Mouse (Mus musculus) cerebellum, postnatal 14 days (tissue): ENCODE measurements around the gene Ebf1.

Experiments used
- DNase-seq, 2 experiments: peaks; one replicate each; pipeline ENCODE4 v3.0.0; 2021; ENCODE audit warnings: mixed read lengths in 2 of 2

Ebf1 gene

DNA sequence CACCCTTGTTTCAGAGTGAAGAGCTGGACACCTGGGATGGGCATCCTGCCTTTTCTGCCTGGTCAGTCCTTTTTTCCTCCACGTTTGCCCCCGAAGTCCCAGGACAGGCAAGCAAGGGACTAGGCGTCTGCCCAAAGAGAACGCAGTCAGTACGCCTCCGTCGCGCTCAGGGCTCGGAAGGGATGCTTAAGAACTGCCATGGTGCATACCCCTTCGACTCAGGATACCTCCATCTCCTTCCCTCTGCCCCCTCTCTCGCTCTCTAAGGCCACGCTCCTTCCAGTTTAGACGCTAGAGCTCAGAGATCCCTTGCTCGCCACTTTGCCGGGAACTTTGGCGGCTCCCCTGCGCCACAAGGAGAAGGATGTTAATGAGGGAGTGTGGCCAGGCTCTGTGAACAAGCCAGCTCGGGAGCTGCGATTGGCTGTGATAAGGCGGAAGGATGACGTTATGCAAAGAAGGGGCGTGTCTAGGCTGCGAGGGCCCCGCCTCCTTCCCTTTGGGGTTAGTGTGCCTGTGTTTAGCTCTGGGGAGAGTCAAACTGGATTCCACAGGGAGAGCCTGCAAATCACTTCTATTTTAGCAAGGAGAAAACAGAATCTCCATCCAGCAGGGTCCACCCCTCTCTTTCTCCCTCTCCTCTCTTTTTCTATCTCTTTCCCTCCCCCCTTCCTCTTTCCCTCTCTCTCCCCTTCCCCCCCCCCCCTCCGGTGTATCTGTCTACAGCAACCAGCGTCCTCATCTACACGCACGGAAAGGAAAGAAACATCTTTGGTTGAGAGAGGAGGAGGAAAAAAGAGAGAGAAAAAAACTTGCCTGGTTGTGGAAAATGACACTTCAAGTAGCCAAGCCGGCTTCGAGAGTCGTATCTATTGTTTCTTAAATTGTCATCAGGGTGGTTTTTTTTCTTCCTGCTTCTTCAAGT, at the start of gene Ebf1:
TSS of gene Ebf1 (plus strand) at position 530 of the 925 bp plus-strand sequence.
- peak; percentile 93 to 96 for DNase-seq

DNA sequence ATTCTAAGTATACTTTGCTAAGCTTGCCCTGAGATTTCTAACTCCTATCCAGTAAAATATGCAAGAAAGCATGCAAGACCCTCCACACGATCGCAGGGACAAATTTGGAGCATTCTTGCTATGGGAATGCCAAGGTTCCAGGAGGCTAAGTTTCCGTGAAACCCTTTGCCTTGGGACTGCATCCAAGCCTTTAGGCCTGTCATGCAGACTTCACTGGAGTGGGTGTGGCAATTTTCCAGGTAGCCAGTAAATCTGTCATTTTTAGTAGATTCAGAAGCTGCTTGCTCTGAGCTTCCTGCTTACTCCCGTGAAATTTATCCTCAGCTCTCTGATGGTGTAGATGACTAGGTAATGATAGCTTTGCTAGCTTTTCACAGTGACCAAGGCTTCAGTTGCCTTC, 46.8 kb upstream of the Ebf1 start:
- peak; percentile 61 to 75 for DNase-seq

DNA sequence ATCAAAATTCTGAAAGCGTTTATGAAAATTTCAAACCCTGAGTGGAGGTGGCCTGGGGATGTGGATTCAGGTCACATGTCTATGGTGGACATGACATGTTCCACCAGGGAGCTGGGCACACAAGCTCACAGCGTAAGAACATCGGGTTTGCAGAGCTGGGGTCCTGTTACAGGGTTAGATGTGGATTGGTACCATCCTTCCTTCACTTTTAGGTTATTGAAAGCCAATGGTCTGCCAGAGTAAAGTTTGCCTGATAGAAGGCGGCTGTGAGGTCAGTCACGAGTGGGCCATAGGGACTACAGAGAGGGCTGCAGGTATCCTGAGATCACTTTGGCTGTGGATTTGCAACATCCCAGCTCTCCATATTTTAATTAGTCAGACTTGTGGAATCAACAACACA, 44.3 kb upstream of the Ebf1 start:
- DNase-seq = no peak

DNA sequence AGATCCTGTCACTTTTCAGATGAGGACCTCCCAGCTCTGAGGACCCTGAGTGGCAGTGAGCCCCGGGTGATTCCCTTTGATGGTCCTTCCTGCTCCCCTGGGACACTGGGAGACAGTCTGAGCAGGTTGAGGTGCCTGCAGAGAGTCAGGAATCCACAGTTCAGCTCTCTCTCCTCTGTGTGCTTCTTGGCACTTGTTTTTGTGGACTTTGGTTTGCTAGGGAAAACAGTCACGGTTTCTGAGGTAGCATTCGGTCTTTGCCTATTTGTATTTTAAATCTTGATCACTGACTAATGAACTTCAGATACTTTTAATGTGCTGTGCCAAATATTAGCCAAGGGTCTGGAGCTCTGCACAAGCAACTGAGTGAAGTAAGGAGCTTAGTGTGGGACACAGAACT, 43.7 kb upstream of the Ebf1 start:
- DNase-seq = no peak

- no peak for DNase-seq
Observed at GRCm38 (mm10) chr11:44574391-44574790, 42.7 kb upstream of the Ebf1 start.

GRCm38 (mm10) chr11:44574820-44575219, 42.3 kb upstream of the Ebf1 start:
- DNase-seq = no peak

- DNase-seq = no peak
Observed at GRCm38 (mm10) chr11:44577911-44578310, 39.2 kb upstream of the Ebf1 start.

- peak; percentile 47 to 49 for DNase-seq
Observed at GRCm38 (mm10) chr11:44581277-44581683, 35.8 kb upstream of the Ebf1 start.

DNA sequence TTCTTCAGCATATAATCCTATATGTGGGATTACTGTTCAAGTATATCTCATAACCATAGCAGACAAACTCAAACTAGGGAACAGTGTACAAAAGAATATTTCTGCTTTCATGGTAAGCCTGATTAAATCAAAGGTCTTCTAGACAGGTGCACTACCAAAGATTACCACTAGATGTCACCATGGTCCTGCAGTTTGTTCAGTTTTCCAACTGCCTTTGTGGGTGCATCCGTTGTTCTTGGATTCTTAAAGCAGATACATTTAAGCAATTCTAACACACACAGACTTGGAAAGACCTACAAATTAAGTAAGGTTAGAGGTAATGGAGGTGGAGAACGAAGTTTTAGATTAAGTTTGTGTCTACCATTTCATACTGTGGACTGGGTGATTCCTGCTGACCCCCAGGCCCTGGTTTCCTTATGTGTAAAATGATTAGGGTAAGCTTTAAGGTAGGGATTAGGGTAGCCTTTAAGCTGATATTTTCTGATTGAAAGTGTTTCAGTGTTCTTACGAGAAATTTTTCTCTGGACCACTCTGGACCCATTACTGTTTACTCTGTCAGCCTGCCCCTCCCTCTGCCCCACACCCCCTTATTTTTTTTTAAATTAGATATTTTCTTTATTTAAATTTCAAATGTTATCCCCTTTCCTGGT, 30.9 kb upstream of the Ebf1 start:
- DNase-seq = peak; percentile 89 to 92

DNA sequence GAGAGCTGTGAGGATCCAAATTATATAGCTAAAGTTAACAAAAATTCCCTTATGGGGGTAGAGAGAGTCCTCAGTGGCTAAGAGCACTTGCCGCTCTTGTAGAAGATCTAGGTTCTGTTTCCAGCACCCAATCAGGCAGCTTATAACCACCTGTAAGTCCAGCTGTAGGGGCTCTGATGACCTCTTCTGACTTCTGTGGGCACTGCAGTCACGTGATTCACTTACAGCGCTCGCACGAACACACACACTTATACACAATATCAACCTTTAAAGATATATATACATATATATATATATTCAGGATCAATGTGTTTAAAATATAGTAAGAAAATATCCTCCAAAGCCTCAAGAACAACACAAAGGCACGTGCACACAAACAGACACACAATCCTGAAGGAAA, 24.1 kb upstream of the Ebf1 start:
- no peak for DNase-seq

DNA sequence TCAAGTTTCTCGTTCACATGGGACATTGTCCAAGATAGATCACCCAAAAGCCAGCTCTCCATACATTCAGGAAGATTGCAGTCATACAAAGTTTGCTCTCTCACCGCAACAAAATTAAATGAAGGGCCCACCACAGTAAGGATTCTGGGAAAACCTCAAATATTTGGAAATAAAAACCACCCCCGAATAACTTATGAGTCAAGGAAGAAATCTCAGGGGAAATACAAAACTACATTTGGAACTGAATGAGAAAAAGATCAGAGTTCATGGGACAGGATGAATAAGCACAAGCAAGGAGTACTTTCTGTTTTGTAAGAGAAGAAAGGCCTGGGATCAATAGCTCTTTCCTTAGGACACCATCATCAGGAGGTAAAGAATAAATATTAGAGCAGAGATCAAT, 22.3 kb upstream of the Ebf1 start:
- DNase-seq = no peak

DNA sequence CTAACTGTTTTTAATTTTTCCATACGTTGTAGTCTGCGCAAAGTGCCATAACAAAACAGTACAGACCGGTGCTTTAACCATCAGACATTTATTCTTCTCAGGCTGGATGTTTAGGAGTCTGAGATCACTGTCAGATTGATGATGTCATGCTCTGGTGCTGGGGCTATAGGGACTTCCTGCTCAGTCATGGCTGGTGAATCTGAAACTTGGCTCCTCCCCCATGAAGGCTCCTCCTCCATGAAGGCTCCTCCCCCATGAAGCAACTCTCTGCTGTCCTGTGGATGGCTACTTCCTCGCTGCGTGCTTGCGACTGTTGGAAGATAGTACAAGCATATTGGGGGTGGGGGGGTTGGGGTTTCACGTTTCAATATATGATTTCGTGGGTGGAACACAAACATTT, 10.2 kb upstream of the Ebf1 start:
- no peak for DNase-seq

DNA sequence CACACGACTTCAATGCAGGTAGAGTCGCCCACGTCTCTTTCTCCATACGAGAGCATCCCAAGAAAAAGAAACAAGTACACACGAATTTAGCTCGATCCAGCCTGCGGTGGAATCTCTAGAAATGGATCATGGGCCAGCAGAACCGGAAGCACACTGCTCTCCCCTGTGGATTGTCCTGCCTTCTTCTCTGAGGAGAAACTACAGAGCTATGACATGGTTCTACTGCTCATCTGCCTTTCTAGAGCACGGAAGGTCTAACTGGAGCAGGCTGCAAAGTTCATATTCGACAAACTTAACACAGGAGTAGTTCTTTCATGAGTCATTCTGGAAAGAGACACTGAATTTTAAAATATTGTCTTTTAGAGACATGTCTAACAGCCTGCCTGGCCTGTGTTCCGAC, 8.5 kb upstream of the Ebf1 start:
- DNase-seq = no peak

GRCm38 (mm10) chr11:44610971-44611781, 5.9 kb upstream of the Ebf1 start:
- DNase-seq = peak; percentile 97 to 98

DNA sequence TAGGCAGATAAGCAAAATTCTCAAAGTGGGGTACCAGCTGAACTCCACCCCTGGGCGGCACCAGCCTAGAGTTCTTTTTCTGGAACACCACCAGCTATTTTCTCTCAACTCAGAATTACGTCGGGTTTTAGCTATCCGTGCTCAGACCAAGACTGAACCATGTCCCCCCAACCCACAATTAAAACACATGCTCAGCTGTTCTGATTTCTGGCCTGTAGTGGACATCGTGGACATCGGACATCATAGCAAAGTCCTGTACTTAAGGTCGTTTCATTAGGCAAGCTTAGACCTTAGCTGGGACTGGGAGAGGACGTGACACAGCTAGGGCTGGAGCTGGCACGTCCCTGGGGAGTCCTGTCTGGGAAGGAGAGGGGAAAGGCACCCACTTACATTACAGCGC, 5.0 kb upstream of the Ebf1 start:
- no peak for DNase-seq

DNA sequence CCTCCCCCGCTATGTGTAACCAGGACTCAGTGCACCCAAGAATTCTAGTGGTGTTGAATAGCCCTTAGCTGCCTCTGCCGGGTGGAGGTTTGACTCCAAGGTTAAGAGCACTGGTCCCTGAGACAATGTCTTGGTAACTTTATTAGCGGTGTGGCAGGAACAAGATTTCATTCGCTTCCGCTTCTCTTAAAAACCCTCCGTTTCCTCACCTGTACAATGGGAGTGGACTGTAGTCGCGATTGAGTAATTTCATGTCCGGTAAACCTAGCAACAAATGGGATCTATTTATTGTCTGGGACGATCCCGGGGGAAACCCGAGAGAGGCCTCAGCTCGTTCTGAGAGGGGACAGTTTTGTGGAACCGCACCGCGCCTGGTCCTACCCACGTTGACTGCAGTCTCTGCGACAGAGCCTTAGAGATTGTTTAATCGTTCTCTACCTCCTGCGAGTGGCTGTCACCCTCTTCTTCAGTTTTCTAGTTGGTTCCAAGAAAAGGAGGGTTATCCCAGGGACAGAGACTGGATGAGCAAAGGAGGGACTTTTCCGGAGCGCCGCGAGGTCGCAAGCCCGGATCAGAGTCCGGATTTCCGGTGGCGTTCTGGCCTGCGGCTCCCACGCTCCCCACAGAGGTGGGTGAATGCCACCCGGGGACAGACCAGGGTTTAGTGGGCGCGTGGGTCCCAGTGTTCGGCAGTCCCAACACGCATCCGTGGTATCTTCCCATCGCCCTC, 4.3 kb upstream of the Ebf1 start:
- peak in 1 of 2 experiments; percentile 22 for DNase-seq

DNA sequence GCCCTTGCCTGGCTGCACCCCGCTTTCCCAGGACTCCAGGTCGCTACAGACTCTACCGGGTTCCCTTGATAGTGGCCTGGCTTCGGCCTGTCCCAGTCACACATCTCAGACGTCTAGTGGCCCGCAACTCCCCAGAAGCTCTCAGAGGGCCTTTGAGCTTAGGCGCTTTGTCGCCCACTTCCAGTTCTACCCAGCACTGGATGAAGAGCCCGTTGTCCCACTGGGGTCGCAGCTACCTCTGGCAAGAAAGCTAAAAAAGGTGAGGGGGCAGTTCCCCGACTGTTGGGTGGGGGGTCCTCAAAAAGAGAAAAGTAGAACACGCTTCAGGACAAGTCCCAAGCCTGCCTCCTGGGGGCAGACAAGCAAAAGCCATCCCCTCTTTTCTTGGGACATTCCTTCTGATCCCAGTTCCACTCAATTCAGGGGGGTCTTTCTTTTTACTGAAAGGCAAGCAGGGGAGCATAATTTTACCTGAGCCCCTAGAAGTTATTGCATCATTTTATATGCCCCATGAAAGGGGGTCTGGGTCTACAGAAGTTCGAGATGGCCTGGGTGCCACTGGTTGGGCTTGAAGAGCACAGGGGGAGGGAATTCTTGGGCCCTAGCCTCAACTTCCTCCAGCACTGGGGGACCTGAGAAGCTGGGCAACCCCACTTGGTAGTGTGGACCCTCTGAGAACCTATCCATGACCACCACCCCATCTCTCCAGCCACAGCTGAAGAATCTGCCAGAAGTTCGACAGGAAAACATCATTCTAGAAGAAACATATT, 3.5 kb upstream of the Ebf1 start:
- peak in 1 of 2 experiments; percentile 39 for DNase-seq

GRCm38 (mm10) chr11:44616078-44616787, 884 bp upstream of the Ebf1 start:
- no peak for DNase-seq

- peak; percentile 69 to 77 for DNase-seq
Observed at GRCm38 (mm10) chr11:44617734-44618586, 843 bp downstream of the Ebf1 start.
